Mouse (Mus musculus) heart, adult 2 months (tissue): ENCODE measurements around the gene Lyrm9. TPM values are rescaled to one million over a fixed set of nuclear protein-coding genes. Genes with fewer than 3 reads are reported as not detected.
"Not testable (repeated sequence)": the region's sequence is repeated elsewhere in the genome, so short reads cannot be mapped to it uniquely, and the experiment has no call there.

Experiments
- DNase-seq, 2 experiments: peaks; one replicate each; pipeline ENCODE4 v3.0.0; 2021
- H3K27ac ChIP-seq: fragments of 200-600 bp; 2 replicates; pipeline ENCODE4 v1.8.1; 2022
- H3K27me3 ChIP-seq: fragments of 200-500 bp; 2 replicates; pipeline ENCODE4 v1.6.1; 2012; ENCODE audit warnings: mild to moderate bottlenecking, low read length, inconsistent platforms, mixed read lengths; ENCODE audit not compliant: control insufficient read depth, insufficient read depth
- H3K36me3 ChIP-seq: fragments of 200-500 bp; 2 replicates; pipeline ENCODE4 v1.6.1; 2012; ENCODE audit warnings: low read length, inconsistent platforms; ENCODE audit not compliant: control insufficient read depth, insufficient read depth
- H3K4me1 ChIP-seq: fragments of 200-500 bp; 2 replicates; pipeline ENCODE4 v1.6.1; 2011; ENCODE audit warnings: low read length; ENCODE audit not compliant: control insufficient read depth, insufficient read depth
- H3K4me3 ChIP-seq: fragments of 200-600 bp; 2 replicates; pipeline ENCODE4 v1.8.1; 2022
- H3K79me2 ChIP-seq: fragments of 200-500 bp; replicated peaks from 2 replicates; pipeline ENCODE4 v1.6.1; 2012; ENCODE audit warnings: mild to moderate bottlenecking, inconsistent platforms, low read length, moderate library complexity, mixed read lengths; ENCODE audit not compliant: control insufficient read depth, insufficient read depth
- H3K9ac ChIP-seq: fragments of 200-500 bp; 2 replicates; pipeline ENCODE4 v1.6.1; 2012; ENCODE audit warnings: low read depth, mild to moderate bottlenecking, control low read depth, inconsistent platforms, low read length, mixed read lengths
- CTCF ChIP-seq: fragments of 200-600 bp; IDR thresholded peaks from 2 replicates; pipeline ENCODE4 v1.8.1; 2022; ENCODE audit warnings: antibody characterized with exemption, mild to moderate bottlenecking, moderate library complexity
- EP300 ChIP-seq: fragments of 200-500 bp; IDR thresholded peaks from 2 replicates; pipeline ENCODE4 v1.6.1; 2011; ENCODE audit warnings: low read depth, low read length, control low read depth; ENCODE audit not compliant: insufficient read depth
- POLR2A ChIP-seq: fragments of 200-500 bp; IDR thresholded peaks from 2 replicates; pipeline ENCODE4 v1.6.1; 2011; ENCODE audit warnings: mild to moderate bottlenecking, low read depth, low read length, control low read depth; ENCODE audit not compliant: insufficient read depth
- WGBS: fragments of 180-500 bp; shearing (Covaris S2); methylation state at CpG from one replicate; pipeline ENCODE4 v1.1.7; 2018; 5-methylcytosine and 5-hydroxymethylcytosine counted together
- intact Hi-C: fragments of 180-260 bp; cut with DNase I; formaldehyde crosslinking; loops from one replicate; pipeline ENCODE4 v1.15.1; 2025
- polyA plus RNA-seq: library from polyadenylated mRNA; depleted of rRNA; stranded (reverse); fragments of >200 nt; gene quantifications from 2 replicates; pipeline ENCODE4 v1.2.3, GENCODE M21; 2012
- total RNA-seq, 2 experiments: library from RNA; stranded (reverse); gene quantifications; 2 replicates each; pipeline ENCODE4 v1.2.3; 2021

Gene Lyrm9
- total and polyA plus RNA-seq, 3 experiments: 35.4 to 45.3 (median 37.1) TPM

GRCm38 (mm10) chr11:78863898-78864297 lies 37.5 kb downstream of the Lyrm9 start:
- Histone ChIP-seq H3K4me3 (no peak overlapping the region), H3K9ac (no peak overlapping the region), H3K27ac (no peak overlapping the region), H3K79me2 (no peaks in the 10 kb centered on the region), H3K36me3 (no peaks in the 10 kb centered on the region), H3K27me3 (no peaks in the 10 kb centered on the region), H3K4me1 (no peaks in the 10 kb centered on the region)
- TF ChIP-seq POLR2A (no peak), EP300 (no peak), CTCF (no peak)
- DNase-seq: no peak
- WGBS: 95% methylated on average over 4 of the region's 4 CpGs
- intact Hi-C loops: no loop called here

- H3K27ac ChIP-seq: no peak overlapping the region
- intact Hi-C loops: no loop called here
- H3K27me3 ChIP-seq: no peaks in the 10 kb centered on the region
- no peaks in the 10 kb centered on the region for H3K36me3 ChIP-seq
- no peak overlapping the region for H3K4me3 ChIP-seq
- H3K9ac ChIP-seq: no peak overlapping the region
- no peak for DNase-seq
- 63% methylated on average over 5 of the region's 5 CpGs for WGBS
- H3K79me2 ChIP-seq: no peaks in the 10 kb centered on the region
- TF ChIP-seq POLR2A: no peak
- no peak for TF ChIP-seq EP300
- TF ChIP-seq CTCF: no peak
- H3K4me1 ChIP-seq: no peaks in the 10 kb centered on the region
Measured at GRCm38 (mm10) chr11:78864567-78865278, 38.3 kb downstream of the Lyrm9 start.

- H3K36me3 ChIP-seq: no peaks in the 10 kb centered on the region
- H3K9ac ChIP-seq: no peak overlapping the region
- no peak for DNase-seq
- H3K4me1 ChIP-seq: no peaks in the 10 kb centered on the region
- WGBS: 62% methylated on average over 2 of the region's 2 CpGs
- intact Hi-C loops: no loop called here
- no peaks in the 10 kb centered on the region for H3K79me2 ChIP-seq
- H3K27me3 ChIP-seq: no peaks in the 10 kb centered on the region
- TF ChIP-seq EP300: no peak
- no peak for TF ChIP-seq CTCF
- TF ChIP-seq POLR2A: no peak
- H3K27ac ChIP-seq: no peak overlapping the region
- H3K4me3 ChIP-seq: no peak overlapping the region
Measured at GRCm38 (mm10) chr11:78865314-78865713, 38.9 kb downstream of the Lyrm9 start.

- DNase-seq: no peak
- 26% methylated on average over 3 of the region's 3 CpGs for WGBS
Measured at GRCm38 (mm10) chr11:78866486-78866885, 40.1 kb downstream of the Lyrm9 start.

GRCm38 (mm10) chr11:78867696-78868095 lies 41.3 kb downstream of the Lyrm9 start:
- Histone ChIP-seq H3K4me3 (no peak overlapping the region), H3K4me1 (no peaks in the 10 kb centered on the region), H3K27me3 (no peaks in the 10 kb centered on the region), H3K9ac (no peak overlapping the region), H3K36me3 (no peaks in the 10 kb centered on the region), H3K79me2 (no peaks in the 10 kb centered on the region), H3K27ac (no peak overlapping the region)
- 60% methylated on average over 3 of the region's 3 CpGs for WGBS
- no peak for TF ChIP-seq CTCF
- TF ChIP-seq POLR2A: no peak
- no peak for TF ChIP-seq EP300
- DNase-seq: no peak
- intact Hi-C loops: no loop called here

More at GRCm38 (mm10) chr11:78866486-78866885, 40.1 kb downstream of the Lyrm9 start:
- Histone ChIP-seq H3K79me2 (no peaks in the 10 kb centered on the region), H3K4me3 (no peak overlapping the region), H3K36me3 (no peaks in the 10 kb centered on the region), H3K27ac (no peak overlapping the region), H3K27me3 (no peaks in the 10 kb centered on the region), H3K9ac (no peak overlapping the region), H3K4me1 (no peaks in the 10 kb centered on the region)
- intact Hi-C loops: no loop called here
- TF ChIP-seq POLR2A (no peak), EP300 (no peak), CTCF (no peak)

- intact Hi-C loops, H3K27me3 ChIP-seq, H3K9ac ChIP-seq, DNase-seq, H3K4me3 ChIP-seq, H3K36me3 ChIP-seq, H3K4me1 ChIP-seq, H3K27ac ChIP-seq, H3K79me2 ChIP-seq: not testable (repeated sequence)
- 95% methylated on average over 8 of the region's 8 CpGs for WGBS
- TF ChIP-seq CTCF: peak; percentile 18
Measured at GRCm38 (mm10) chr11:78869205-78869604, 42.8 kb downstream of the Lyrm9 start.
